Mouse (Mus musculus) forebrain, embryonic 16.5 days (tissue): ENCODE results near the gene Ppp4r3a. TPM values are rescaled to one million over a fixed set of nuclear protein-coding genes. Genes with fewer than 3 reads are reported as not detected.
A peak's percentile ranks its signal among the peaks of the same experiment; 100 is the strongest.

Experiments used
- ATAC-seq: fragments of 200-750 bp; cut with Nextera tagmentation; 2 replicates; pipeline ENCODE4 v1.8.0; 2017; ENCODE audit warnings: mild to moderate bottlenecking, moderate library complexity
- H3K27ac ChIP-seq: fragments of 300-500 bp; sonication (generic); 2 replicates; pipeline ENCODE4 v1.5.1; 2014; ENCODE audit warnings: low read length, control low read depth
- H3K27me3 ChIP-seq: fragments of 300-500 bp; sonication (generic); replicated peaks from 2 replicates; pipeline ENCODE4 v1.6.1; 2014; ENCODE audit warnings: low read length; ENCODE audit not compliant: control insufficient read depth, insufficient read depth
- H3K36me3 ChIP-seq: fragments of 300-500 bp; sonication (generic); 2 replicates; pipeline ENCODE4 v1.6.1; 2014; ENCODE audit not compliant: control insufficient read depth, insufficient read depth
- H3K4me1 ChIP-seq: fragments of 300-500 bp; sonication (generic); replicated peaks from 2 replicates; pipeline ENCODE4 v1.6.1; 2014; ENCODE audit warnings: low read length; ENCODE audit not compliant: control insufficient read depth, insufficient read depth
- H3K4me2 ChIP-seq: fragments of 300-500 bp; sonication (generic); 2 replicates; pipeline ENCODE4 v1.6.1; 2014; ENCODE audit warnings: mild to moderate bottlenecking, low read length, control low read depth
- H3K4me3 ChIP-seq: fragments of 300-500 bp; sonication (generic); replicated peaks from 2 replicates; pipeline ENCODE4 v1.5.1; 2014; ENCODE audit warnings: mild to moderate bottlenecking, low read length, control low read depth
- H3K9ac ChIP-seq: fragments of 300-500 bp; sonication (generic); replicated peaks from 2 replicates; pipeline ENCODE4 v1.6.1; 2014; ENCODE audit warnings: low read depth, low read length, control low read depth
- H3K9me3 ChIP-seq: fragments of 300-500 bp; sonication (generic); 2 replicates; pipeline ENCODE4 v1.6.1; 2016; ENCODE audit warnings: low read length; ENCODE audit not compliant: control insufficient read depth
- WGBS: fragments of 180-500 bp; shearing (Covaris S2); extraction: QIAGEN DNeasy Blood & Tissue Kit; methylation state at CpG from one replicate; pipeline ENCODE4 v1.1.7; 2014; 5-methylcytosine and 5-hydroxymethylcytosine counted together
- polyA plus RNA-seq: library from polyadenylated mRNA; unstranded; fragments of >200 nt; fragmentation: Nextera tagmentation; extraction: Ambion mirVana; gene quantifications from 2 replicates; pipeline ENCODE4 v1.2.1, GENCODE M21; 2015

Gene Ppp4r3a
- polyA plus RNA-seq, 1 experiment from 2014 or later = 32.4 TPM

DNA sequence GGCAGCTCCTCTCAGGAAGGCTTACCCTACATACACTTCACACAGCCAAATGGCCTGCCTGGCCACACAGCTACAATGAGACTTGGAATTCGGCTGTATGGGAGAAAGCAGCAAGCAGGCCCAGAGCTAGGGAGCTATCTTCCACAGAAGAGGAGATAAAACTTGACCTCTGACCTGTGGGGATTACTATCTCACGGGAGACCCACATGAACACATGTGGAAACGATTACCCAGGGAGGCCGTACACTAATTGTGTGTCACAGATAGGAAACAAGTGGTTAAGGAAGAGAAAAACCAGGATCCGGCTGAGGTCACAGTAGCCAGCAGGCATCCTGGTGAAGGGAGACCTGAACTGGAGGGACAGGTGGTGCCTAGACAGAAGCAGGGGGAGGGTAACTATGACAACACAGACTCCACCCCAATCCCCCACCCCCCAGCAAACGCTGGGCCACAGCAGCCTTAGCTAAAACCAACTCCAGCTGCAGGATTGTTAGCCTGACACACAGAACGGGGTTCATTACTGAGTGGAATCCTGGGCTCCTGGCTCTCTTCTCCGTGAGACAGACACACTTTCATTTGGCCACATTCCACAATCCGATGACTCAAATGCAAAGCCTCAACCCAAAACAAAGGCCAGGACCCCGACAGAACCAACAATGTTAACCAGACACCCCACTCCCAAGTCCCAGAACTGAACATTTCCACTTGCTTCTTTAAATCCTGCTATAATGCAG is 85.5 kb downstream of the Ppp4r3a start:
- Histone ChIP-seq H3K4me2 (no peak overlapping the region), H3K36me3 (no peaks in the 10 kb centered on the region), H3K4me1 (peaks cover 31% of the 10 kb centered on the region), H3K9ac (no peak overlapping the region), H3K27ac (no peak overlapping the region), H3K4me3 (no peak overlapping the region), H3K9me3 (no peaks in the 10 kb centered on the region), H3K27me3 (no peaks in the 10 kb centered on the region)
- ATAC-seq = no peak
- WGBS = 16% methylated on average over 10 of the region's 10 CpGs

DNA sequence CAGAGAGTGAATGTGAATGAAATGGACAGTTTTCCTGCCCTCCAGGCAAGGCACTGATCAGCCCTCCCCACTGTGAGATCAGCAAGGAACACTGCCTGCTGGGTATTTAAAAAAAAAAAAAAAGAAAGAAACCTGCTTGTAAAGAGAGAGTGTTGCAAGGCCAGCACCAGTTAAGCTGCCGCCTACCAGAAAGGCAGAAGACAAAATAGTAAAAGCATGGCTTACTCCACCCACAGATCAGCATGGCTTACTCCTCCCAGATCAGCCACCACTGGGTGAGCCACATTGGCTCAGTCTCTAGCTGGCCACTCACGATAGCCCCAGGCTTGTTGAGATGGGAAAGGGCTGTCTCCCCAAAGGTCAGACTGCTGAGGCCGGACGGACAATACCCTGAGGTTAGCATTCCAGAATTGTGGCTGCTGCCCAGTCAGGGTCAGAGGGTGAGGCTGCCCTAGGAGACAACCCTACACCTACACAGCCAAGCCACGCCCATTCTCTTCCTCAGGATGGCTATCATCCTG is 87.1 kb downstream of the Ppp4r3a start:
- H3K4me2 ChIP-seq = no peak overlapping the region
- no peak overlapping the region for H3K9ac ChIP-seq
- 21% methylated on average over 5 of the region's 5 CpGs for whole genome bisulfite sequencing
- no peaks in the 10 kb centered on the region for H3K36me3 ChIP-seq
- no peak for ATAC-seq
- H3K4me1 ChIP-seq = peaks cover 28% of the 10 kb centered on the region
- no peak overlapping the region for H3K27ac ChIP-seq
- H3K9me3 ChIP-seq = no peaks in the 10 kb centered on the region
- no peaks in the 10 kb centered on the region for H3K27me3 ChIP-seq
- H3K4me3 ChIP-seq = no peak overlapping the region

DNA sequence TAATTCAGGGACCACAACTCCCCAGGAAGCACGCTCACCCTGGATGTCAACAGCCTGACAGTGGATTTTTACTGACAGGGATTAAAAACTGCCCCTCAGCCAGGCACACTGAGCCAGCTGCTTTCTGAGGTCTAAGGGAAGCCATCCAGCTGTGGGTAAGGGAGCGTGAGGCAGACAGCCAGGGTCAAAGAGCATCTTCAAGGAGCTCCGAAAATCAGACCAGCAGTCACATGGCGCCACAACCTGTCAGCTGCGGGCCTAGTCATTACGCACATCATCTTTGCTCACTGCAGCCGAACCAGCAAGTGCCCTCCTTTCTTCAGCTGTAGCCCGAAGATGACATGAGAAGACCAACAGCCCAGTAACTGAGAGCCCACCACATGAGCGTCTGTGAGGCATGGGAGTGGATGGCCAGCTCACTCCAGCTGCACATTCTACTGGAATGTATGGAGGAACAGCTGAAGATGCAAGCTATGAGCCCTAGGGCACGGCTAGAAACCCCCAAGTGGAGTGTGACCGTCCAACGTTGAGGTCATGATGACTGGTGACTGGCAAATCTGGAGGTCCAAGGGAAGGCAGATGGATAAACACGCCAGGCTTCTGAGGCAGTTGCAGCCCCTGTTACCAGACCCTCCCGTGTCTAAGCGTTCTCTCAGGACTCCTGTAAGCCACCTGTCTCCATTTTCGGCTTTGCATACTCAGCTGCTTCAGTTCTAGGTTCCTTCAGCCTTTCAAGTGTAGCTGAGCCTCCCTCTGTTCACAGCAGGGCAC is 87.7 kb downstream of the Ppp4r3a start:
- no peak for ATAC-seq
- Histone ChIP-seq H3K27me3 (no peaks in the 10 kb centered on the region), H3K9ac (no peak overlapping the region), H3K4me1 (peaks cover 29% of the 10 kb centered on the region), H3K27ac (no peak overlapping the region), H3K36me3 (no peaks in the 10 kb centered on the region), H3K4me2 (no peak overlapping the region), H3K4me3 (no peak overlapping the region), H3K9me3 (no peaks in the 10 kb centered on the region)
- 43% methylated on average over 16 of the region's 16 CpGs for WGBS

DNA sequence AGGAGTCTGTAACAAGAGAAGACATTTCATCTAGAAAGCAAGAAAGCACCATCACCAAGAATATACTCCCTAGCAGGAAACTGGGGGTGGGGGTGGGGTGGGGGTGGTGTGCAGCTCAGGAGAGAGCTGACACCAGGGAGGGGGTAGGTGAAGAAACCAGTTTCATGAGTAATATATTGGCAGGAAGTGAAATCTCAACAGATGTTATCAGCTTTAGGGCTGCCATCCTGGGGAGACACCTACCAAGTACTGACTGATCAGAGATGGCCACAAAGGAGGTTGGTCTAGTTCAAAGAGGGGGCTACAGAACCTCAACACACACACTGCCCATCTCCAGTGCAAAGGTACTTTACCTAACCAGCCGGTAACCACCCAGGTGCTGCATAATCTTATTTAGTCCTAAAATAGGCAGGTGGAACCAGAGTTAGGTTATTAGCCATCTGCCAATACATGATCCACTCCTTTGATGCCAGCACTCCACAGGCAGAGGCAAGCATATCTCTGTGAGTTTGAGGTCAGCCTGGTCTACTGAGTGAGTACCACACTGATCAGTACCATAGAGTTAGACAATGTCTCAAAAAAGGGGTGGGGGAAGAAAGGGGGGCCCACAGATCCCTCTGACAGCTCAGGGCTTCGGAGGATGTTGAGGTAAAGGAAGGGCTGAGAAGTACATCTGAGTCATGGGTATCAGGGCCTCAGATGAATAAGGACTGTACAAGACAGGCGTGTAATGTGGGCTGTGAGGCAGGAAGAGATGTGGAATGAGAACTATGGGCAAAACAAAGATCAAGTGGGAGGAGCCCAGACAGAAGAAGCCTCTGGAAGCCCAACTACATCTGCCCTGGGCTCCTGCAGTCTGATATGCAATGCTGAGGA is 89.1 kb downstream of the Ppp4r3a start:
- ATAC-seq = no peak
- H3K27me3 ChIP-seq = no peaks in the 10 kb centered on the region
- no peaks in the 10 kb centered on the region for H3K9me3 ChIP-seq
- H3K4me3 ChIP-seq = no peak overlapping the region
- H3K27ac ChIP-seq = no peak overlapping the region
- H3K4me2 ChIP-seq = no peak overlapping the region
- 81% methylated on average over 3 of the region's 3 CpGs for WGBS
- H3K9ac ChIP-seq = no peak overlapping the region
- peaks cover 41% of the 10 kb centered on the region for H3K4me1 ChIP-seq
- H3K36me3 ChIP-seq = no peaks in the 10 kb centered on the region

DNA sequence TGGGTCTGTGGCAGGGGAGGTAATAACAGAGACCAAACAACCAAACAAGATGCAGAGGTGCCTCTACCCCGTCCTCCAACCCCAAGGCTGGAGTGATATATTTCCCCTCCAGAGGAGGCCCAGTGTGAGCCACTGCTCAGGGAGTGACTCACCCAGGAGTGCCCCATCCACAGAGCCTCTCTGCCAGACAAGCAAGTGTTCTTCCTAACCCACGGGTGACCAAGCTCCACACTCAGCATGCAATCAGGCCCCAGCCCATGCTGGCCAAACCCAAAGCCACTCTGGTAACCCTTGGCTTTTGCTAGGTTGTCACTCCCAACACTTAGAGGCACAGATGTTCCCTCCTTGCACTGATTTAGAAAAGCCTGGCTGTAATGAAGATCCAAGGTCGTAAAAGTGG is 90.4 kb downstream of the Ppp4r3a start:
- no peaks in the 10 kb centered on the region for H3K9me3 ChIP-seq
- no peaks in the 10 kb centered on the region for H3K36me3 ChIP-seq
- WGBS = 73% methylated on average over 3 of the region's 3 CpGs
- H3K4me1 ChIP-seq = peaks cover 43% of the 10 kb centered on the region
- no peak overlapping the region for H3K9ac ChIP-seq
- no peak overlapping the region for H3K27ac ChIP-seq
- no peaks in the 10 kb centered on the region for H3K27me3 ChIP-seq
- no peak overlapping the region for H3K4me3 ChIP-seq
- ATAC-seq = no peak
- no peak overlapping the region for H3K4me2 ChIP-seq

DNA sequence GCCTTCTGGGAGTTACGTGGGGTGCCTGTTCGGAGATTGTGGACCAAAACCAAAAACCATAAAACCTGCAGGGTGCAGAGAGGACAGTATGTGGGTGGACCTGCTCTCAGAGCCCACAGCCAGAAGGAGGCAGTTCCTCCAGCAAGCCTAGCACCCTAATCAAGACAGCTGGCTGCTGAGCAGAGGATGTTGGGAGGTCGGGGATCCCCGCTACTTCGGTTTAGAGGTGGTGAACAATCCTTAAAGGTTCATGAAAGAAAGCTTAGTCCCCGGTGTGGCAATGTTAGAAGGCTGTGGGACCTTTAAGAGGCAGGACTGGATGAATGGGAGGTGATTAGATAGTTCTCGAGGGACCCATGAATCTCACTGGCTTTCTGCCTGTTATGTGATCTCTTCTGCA is 91.0 kb downstream of the Ppp4r3a start:
- ATAC-seq = no peak
- Histone ChIP-seq H3K9ac (no peak overlapping the region), H3K27ac (no peak overlapping the region), H3K36me3 (no peaks in the 10 kb centered on the region), H3K27me3 (no peaks in the 10 kb centered on the region), H3K4me1 (peaks cover 41% of the 10 kb centered on the region), H3K9me3 (no peaks in the 10 kb centered on the region), H3K4me3 (no peak overlapping the region), H3K4me2 (no peak overlapping the region)
- 88% methylated on average over 7 of the region's 7 CpGs for WGBS

DNA sequence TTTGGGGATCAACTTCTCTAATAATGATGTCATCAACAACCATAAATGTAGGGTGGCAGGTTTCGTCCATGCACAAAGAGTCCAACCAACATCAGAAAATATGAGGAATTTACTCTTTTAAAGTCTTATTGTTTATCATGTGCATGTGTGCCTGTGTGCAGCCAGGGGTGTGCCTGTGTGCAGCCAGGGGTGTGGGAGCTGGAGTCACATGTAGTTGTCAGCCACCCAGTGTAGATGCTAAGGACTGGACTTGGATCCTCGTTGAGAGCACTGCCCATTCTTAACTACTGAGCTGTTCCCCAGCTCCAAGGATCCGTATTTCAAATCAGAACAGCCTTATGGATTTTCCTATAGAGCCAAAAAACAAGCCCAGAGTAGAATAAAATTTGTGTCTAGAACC is 92.4 kb downstream of the Ppp4r3a start:
- no peak for ATAC-seq

DNA sequence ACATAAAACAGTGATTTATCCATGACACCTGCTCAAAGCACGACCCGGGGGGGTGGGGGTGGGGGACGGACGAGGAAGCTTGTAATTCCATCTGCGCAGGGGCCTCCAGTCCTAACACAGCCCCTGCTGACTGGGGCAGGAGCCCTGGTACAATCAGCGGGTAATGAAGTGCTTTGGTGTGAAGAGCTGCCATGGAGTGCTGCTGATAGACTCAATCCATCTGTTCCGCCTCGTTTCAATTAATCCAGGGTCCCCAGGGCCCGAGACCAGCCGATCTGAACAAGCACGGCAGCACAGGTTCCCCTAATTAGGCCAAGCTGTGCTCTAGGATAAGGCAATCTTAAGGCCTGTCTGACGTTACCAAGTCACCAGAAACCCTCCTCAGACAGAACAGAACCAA is 93.2 kb downstream of the Ppp4r3a start:
- Histone ChIP-seq H3K27me3 (no peaks in the 10 kb centered on the region), H3K9ac (no peak overlapping the region), H3K36me3 (no peaks in the 10 kb centered on the region), H3K4me1 (peaks cover 38% of the 10 kb centered on the region), H3K27ac (peak overlapping the region; percentile 17), H3K4me2 (no peak overlapping the region), H3K9me3 (no peaks in the 10 kb centered on the region), H3K4me3 (no peak overlapping the region)
- ATAC-seq = peak; percentile 61
- 12% methylated on average over 12 of the region's 12 CpGs for WGBS

More for the DNA sequence above, 92.4 kb downstream of the Ppp4r3a start:
- Histone ChIP-seq H3K4me3 (no peak overlapping the region), H3K4me1 (peaks cover 41% of the 10 kb centered on the region), H3K4me2 (no peak overlapping the region), H3K36me3 (no peaks in the 10 kb centered on the region), H3K27me3 (no peaks in the 10 kb centered on the region), H3K9ac (no peak overlapping the region), H3K9me3 (no peaks in the 10 kb centered on the region), H3K27ac (no peak overlapping the region)
- WGBS = 78% methylated on average over 3 of the region's 3 CpGs

DNA sequence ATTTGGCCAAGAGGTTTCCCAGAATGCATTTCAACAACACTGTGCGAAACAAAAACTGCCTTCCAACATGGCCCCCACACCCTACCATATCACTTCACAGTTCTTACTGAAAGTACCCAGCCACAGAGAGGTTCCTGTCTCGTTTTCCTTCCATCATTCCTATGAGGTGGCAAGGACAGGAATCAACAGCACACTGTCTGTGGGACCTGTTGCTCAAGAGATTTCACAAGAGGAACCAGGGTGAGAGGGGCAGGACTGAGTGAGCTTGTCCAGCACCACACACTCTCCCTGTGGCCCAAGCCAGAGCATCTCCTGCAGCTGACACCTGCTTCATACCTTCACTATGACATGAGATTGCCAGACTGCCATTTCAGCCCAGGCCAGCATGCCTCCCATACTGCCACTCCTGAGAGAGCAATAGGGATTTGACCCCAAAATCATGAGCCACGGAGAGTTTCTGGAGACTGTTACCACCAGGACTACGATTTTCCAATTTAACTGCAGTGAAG is 93.7 kb downstream of the Ppp4r3a start:
- no peak overlapping the region for H3K4me3 ChIP-seq
- peaks cover 43% of the 10 kb centered on the region for H3K4me1 ChIP-seq
- no peak overlapping the region for H3K9ac ChIP-seq
- H3K9me3 ChIP-seq = no peaks in the 10 kb centered on the region
- no peaks in the 10 kb centered on the region for H3K27me3 ChIP-seq
- no peak overlapping the region for H3K4me2 ChIP-seq
- no peak for ATAC-seq
- peak overlapping the region; percentile 17 for H3K27ac ChIP-seq
- H3K36me3 ChIP-seq = no peaks in the 10 kb centered on the region
- 61% methylated on average over 4 of the region's 4 CpGs for WGBS
